Mouse (Mus musculus) hindbrain, embryonic 12.5 days (tissue): Measurements from ENCODE around the gene Ispd. TPM values are rescaled to one million over a fixed set of nuclear protein-coding genes. Genes with fewer than 3 reads are reported as not detected.

Source experiments
- ATAC-seq: fragments of 200-750 bp; cut with Nextera tagmentation; 2 replicates; pipeline ENCODE4 v1.8.0; 2017; ENCODE audit warnings: moderate TSS enrichment; ENCODE audit not compliant: low FRiP score
- H3K27ac ChIP-seq: fragments of 300-500 bp; sonication (generic); 2 replicates; pipeline ENCODE4 v1.5.1; 2016; ENCODE audit warnings: mild to moderate bottlenecking
- H3K27me3 ChIP-seq: fragments of 300-500 bp; sonication (generic); 2 replicates; pipeline ENCODE4 v1.6.1; 2016; ENCODE audit warnings: mild to moderate bottlenecking
- H3K36me3 ChIP-seq: fragments of 300-500 bp; sonication (generic); 2 replicates; pipeline ENCODE4 v1.6.1; 2016; ENCODE audit warnings: mild to moderate bottlenecking
- H3K4me1 ChIP-seq: fragments of 300-500 bp; sonication (generic); 2 replicates; pipeline ENCODE4 v1.6.1; 2016
- H3K4me2 ChIP-seq: fragments of 300-500 bp; sonication (generic); replicated peaks from 2 replicates; pipeline ENCODE4 v1.6.1; 2016; ENCODE audit warnings: mild to moderate bottlenecking
- H3K4me3 ChIP-seq: fragments of 300-500 bp; sonication (generic); 2 replicates; pipeline ENCODE4 v1.5.1; 2016; ENCODE audit warnings: mild to moderate bottlenecking
- H3K9ac ChIP-seq: fragments of 300-500 bp; sonication (generic); 2 replicates; pipeline ENCODE4 v1.6.1; 2016; ENCODE audit warnings: mild to moderate bottlenecking, moderate library complexity
- H3K9me3 ChIP-seq: fragments of 300-500 bp; sonication (generic); replicated peaks from 2 replicates; pipeline ENCODE4 v1.6.1; 2016; ENCODE audit warnings: mild to moderate bottlenecking
- WGBS: fragments of 180-500 bp; shearing (Covaris S2); methylation state at CpG from one replicate; pipeline ENCODE4 v1.1.7; 2016; 5-methylcytosine and 5-hydroxymethylcytosine counted together
- polyA plus RNA-seq: library from polyadenylated mRNA; unstranded; fragments of >200 nt; fragmentation: Nextera tagmentation; extraction: Ambion mirVana; gene quantifications from 2 replicates; pipeline ENCODE4 v1.2.1, GENCODE M21; 2016

Gene Ispd
- polyA plus RNA-seq, 1 experiment from 2014 or later: 12.4 TPM

DNA sequence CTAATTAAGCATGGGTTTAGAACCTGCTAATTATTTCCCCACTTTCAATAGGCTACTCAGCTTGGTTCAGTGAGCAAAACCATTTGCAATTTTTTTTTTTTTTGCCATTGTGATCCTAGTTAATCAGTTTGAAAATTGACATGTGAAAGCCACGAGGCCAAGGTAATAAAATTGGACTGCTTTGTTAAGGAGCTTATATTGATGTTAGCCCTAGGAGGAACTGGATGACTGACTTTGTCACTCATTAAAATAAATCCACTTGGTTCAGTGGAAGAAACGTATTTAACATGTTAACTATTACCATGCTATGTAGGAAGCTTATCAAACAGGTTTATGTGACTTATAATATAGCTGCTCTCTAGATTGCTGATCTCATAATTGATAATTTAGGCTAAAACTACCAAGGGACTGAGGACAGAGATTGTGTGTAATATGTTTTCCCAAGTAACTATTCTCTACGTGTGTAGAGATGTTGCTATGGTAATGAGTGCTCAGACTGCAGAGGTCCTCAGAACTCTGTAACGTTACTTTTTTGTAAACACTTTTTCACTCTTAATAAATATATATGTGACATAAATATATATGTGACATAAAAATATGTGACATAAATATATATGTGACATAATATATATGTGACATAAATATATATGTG, 150.3 kb downstream of the Ispd start:
- no peak overlapping the region for H3K4me3 ChIP-seq
- H3K4me2 ChIP-seq: no peak overlapping the region
- no peak overlapping the region for H3K9ac ChIP-seq
- H3K27ac ChIP-seq: no peak overlapping the region
- WGBS: 62% methylated on average over 4 of the region's 4 CpGs
- no peaks in the 10 kb centered on the region for H3K4me1 ChIP-seq
- H3K36me3 ChIP-seq: no peaks in the 10 kb centered on the region
- no peaks in the 10 kb centered on the region for H3K9me3 ChIP-seq
- no peak for ATAC-seq
- no peaks in the 10 kb centered on the region for H3K27me3 ChIP-seq

DNA sequence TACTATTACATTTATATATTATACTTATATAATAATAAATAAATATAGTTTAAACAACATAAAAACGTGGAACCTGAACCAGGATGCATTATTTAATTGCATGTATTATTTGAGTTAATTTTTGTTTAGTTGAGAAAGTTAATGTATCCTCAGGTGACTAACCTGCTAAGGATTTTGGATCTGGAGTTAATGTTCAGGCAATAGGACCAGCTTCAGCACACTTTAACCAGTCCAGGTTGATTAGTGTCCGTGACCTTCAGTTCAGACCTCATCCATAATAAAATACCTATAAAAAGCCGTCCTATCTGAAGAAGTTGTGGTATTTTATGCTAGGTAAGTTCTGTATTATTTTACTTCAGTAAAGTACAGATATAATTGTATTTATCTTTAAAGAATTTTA, 151.3 kb downstream of the Ispd start:
- ATAC-seq: no peak
- H3K4me1 ChIP-seq: no peaks in the 10 kb centered on the region
- H3K4me3 ChIP-seq: no peak overlapping the region
- no peaks in the 10 kb centered on the region for H3K9me3 ChIP-seq
- no peak overlapping the region for H3K4me2 ChIP-seq
- 90% methylated on average over 3 of the region's 3 CpGs for WGBS
- H3K9ac ChIP-seq: no peak overlapping the region
- no peak overlapping the region for H3K27ac ChIP-seq
- H3K36me3 ChIP-seq: no peaks in the 10 kb centered on the region
- H3K27me3 ChIP-seq: no peaks in the 10 kb centered on the region

DNA sequence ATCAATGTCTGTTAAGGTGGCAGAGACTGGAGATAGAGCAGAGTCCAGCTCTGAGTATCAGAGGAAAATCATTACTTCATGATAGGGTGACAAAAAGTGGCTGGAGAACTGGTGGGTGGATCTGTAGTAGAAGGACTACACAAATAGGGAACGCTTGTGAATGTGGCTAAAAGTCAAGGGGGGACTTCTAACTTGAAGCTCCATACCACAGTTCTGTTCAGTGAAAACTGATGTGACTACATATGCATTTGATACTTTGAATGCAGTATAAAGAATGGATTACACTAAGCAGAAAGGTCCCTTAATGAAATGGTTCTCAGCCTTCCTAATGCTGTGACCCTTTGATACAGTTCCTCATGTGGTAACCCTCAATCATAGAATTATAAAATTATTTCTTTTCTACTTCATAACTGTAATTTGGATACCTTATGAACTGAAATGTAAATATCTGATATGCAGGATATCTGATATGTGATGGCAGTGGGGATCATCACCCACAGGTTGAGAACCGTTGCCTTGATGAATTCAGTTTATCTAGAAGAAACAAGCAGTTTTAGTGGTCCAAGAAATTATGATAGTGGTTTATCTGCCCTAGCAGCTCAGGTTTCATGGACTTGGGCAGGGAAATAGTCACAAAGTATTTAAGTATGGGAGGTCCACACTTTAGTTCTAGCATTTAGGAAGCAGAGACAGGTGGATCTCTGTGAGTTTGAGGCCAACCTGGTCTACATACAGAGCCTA, 152.1 kb downstream of the Ispd start:
- H3K4me2 ChIP-seq: no peak overlapping the region
- 88% methylated on average over 2 of the region's 2 CpGs for WGBS
- ATAC-seq: no peak

DNA sequence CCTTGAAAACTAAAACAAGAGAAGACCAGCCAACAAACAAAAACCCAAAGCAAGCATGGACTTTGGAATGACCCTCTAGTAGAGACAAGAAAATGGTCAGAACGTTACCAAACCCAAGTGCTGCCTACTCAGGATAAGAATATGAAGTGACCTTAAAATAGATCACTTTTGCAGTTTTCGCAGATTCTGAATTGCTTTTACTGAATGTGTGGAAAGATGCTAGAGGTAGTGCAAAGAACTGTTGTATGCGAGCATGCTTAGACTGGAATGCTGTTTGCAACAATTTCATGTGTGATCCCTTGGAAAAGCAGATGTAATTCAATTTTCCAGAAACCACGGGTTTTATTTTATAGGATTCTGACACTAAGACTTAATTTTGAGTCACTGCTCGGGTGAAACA, 153.3 kb downstream of the Ispd start:
- no peak for ATAC-seq
- no peaks in the 10 kb centered on the region for H3K4me1 ChIP-seq
- H3K27me3 ChIP-seq: no peaks in the 10 kb centered on the region
- H3K4me3 ChIP-seq: no peak overlapping the region
- H3K9me3 ChIP-seq: no peaks in the 10 kb centered on the region
- H3K4me2 ChIP-seq: no peak overlapping the region
- 92% methylated on average over 5 of the region's 5 CpGs for WGBS
- H3K36me3 ChIP-seq: no peaks in the 10 kb centered on the region
- no peak overlapping the region for H3K27ac ChIP-seq
- no peak overlapping the region for H3K9ac ChIP-seq

More for the DNA sequence above, 152.1 kb downstream of the Ispd start:
- Histone ChIP-seq H3K4me1 (no peaks in the 10 kb centered on the region), H3K36me3 (no peaks in the 10 kb centered on the region), H3K9ac (no peak overlapping the region), H3K27ac (no peak overlapping the region), H3K9me3 (no peaks in the 10 kb centered on the region), H3K4me3 (no peak overlapping the region), H3K27me3 (no peaks in the 10 kb centered on the region)

DNA sequence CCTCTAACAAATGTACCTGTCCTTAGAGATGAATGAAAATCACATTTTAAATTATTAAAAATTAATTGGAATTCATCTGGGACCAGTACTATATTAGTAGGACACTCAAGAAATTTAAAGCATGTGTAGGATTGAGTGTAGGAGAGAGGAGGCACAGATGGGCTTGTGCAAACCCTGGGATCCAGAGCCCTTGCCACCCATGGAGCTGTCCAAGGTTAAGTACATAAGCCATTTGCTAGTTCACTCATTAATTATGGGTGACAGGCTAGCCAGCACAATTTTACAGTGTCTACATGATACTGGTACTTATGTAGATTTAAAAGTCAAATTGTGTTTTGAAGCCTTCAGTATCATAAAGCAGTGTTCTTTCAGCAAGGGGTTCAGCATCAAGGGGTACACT, 164.1 kb downstream of the Ispd start:
- Histone ChIP-seq H3K27ac (no peak overlapping the region), H3K27me3 (no peaks in the 10 kb centered on the region), H3K9ac (no peak overlapping the region), H3K4me3 (no peak overlapping the region), H3K9me3 (no peaks in the 10 kb centered on the region), H3K4me2 (no peak overlapping the region), H3K4me1 (no peaks in the 10 kb centered on the region), H3K36me3 (no peaks in the 10 kb centered on the region)
- no peak for ATAC-seq

DNA sequence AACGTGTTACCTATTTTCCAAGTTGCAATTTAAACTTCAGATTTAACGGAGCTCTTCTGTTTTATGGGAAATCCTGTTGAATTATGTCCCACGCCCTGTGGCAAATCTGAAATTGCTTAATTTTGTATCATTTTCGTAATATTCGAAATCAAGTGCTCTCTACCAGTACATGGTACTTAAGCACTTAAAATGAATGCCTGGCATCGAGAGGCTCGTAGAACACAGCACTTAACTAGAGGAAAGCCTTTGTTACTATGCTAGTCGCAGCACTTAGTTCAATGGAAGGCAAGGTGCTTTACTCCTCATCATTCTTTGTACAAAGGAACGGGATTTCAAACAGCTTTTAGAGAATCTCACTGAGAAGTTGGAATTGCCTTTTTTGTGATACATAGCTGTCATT, 168.2 kb downstream of the Ispd start:
- H3K9me3 ChIP-seq: no peaks in the 10 kb centered on the region
- H3K27ac ChIP-seq: no peak overlapping the region
- H3K27me3 ChIP-seq: no peaks in the 10 kb centered on the region
- no peaks in the 10 kb centered on the region for H3K36me3 ChIP-seq
- H3K4me1 ChIP-seq: no peaks in the 10 kb centered on the region
- WGBS: 91% methylated on average over 9 of the region's 9 CpGs
- ATAC-seq: no peak
- no peak overlapping the region for H3K4me2 ChIP-seq
- H3K4me3 ChIP-seq: no peak overlapping the region
- no peak overlapping the region for H3K9ac ChIP-seq

DNA sequence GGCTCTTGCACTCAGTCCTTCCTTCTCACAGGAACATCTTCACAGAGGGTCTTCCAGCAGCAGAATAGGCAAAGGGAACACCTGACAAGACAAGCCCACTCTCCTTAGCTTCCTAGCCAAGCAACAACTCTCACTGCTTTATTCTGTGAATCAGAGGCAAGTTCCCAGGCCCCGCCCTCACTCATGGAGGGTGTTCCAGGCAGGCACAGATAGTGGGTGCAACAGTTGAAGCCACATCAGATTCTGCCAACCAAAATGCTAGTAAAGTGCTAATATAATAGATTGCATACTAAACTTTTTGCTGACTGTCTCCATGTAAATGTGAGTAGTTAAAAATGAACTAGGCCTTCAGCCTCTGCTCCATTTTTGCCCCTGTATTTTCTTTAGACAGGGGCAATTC, 173.4 kb downstream of the Ispd start:
- ATAC-seq: no peak
- Histone ChIP-seq H3K9ac (no peak overlapping the region), H3K9me3 (no peaks in the 10 kb centered on the region), H3K4me2 (no peak overlapping the region), H3K27ac (no peak overlapping the region), H3K4me1 (no peaks in the 10 kb centered on the region), H3K4me3 (no peak overlapping the region), H3K27me3 (no peaks in the 10 kb centered on the region), H3K36me3 (no peaks in the 10 kb centered on the region)
- WGBS: 90% methylated on average over 1 of the region's 1 CpGs

DNA sequence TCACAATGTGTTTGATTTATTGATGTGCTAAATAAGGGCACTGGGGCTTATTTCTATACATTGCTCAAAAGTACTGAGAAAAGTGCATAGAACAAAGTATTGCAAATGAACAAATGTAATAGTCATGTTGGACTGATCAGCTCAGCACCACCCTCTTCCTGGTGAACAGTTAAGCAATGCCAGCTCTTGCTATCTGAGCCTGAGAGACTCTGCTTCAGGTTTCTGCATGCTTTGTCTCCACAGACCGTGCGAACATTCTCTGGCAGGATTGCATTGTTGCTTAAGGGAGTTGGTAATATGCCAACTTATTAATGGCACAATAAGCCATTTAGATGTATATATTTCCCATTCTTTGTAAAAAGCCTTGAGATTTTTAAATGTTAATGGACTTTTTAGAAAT, 182.9 kb downstream of the Ispd start:
- no peaks in the 10 kb centered on the region for H3K4me1 ChIP-seq
- no peak overlapping the region for H3K9ac ChIP-seq
- no peaks in the 10 kb centered on the region for H3K9me3 ChIP-seq
- WGBS: 72% methylated on average over 2 of the region's 2 CpGs
- no peak overlapping the region for H3K27ac ChIP-seq
- no peak overlapping the region for H3K4me3 ChIP-seq
- no peaks in the 10 kb centered on the region for H3K36me3 ChIP-seq
- H3K27me3 ChIP-seq: no peaks in the 10 kb centered on the region
- H3K4me2 ChIP-seq: no peak overlapping the region
- ATAC-seq: no peak

DNA sequence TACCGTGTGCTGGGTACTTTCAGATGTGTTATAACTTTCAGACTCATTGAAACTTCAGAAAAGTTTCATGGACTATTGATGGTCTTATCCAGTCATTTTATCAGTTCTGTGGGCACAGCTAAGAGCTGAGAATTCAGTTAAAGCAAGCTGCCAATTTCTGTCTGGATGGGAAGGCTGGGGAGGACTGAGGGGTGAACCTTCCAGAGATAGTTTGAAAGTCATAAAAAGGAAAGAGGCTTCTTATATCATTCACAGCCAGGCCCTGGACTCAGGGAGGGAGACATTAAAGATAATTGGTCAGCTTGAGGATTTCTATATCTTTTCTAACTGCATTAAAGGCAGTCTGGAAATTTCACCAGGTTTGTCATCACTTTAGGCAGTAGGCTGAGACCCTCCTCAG, 185.7 kb downstream of the Ispd start:
- no peaks in the 10 kb centered on the region for H3K4me1 ChIP-seq
- no peaks in the 10 kb centered on the region for H3K9me3 ChIP-seq
- no peaks in the 10 kb centered on the region for H3K36me3 ChIP-seq
- no peak for ATAC-seq
- H3K27me3 ChIP-seq: no peaks in the 10 kb centered on the region
- no peak overlapping the region for H3K4me3 ChIP-seq
- no peak overlapping the region for H3K27ac ChIP-seq
- no peak overlapping the region for H3K4me2 ChIP-seq
- no peak overlapping the region for H3K9ac ChIP-seq
- 93% methylated on average over 1 of the region's 1 CpGs for WGBS

DNA sequence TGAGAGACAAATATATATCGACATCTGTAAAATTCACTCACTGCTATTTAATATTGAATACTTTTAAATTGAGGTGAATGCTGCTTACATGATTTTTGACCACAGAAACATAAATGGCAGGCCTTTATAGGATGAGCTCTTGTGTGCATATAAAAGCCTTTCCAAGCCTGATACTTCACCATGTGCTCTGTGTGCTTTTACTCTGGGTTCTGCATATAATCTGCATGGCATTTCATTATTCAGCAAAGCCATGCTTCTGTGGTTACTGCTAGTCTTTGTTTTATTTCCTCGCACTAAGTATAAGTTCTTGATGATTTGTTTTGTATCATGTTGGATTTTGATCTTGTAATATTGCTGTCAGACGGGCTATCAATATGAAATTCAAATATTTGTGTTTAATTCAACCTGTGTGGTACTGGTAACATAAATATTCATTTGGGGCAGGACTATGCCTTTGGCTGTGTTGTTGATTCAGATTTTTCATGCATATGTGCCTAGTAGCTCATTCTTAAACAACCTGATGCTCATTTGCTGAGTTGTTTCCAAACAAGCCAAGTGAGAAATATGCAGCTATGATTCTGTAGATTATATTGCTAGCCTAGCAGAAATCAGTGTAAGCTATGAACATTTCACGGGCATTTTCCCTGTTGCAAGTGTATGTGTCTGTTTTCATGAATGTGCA, 189.3 kb downstream of the Ispd start:
- Histone ChIP-seq H3K9ac (no peak overlapping the region), H3K4me3 (no peak overlapping the region), H3K9me3 (no peaks in the 10 kb centered on the region), H3K36me3 (no peaks in the 10 kb centered on the region), H3K27ac (no peak overlapping the region), H3K27me3 (no peaks in the 10 kb centered on the region), H3K4me2 (no peak overlapping the region), H3K4me1 (no peaks in the 10 kb centered on the region)
- WGBS: 88% methylated on average over 4 of the region's 4 CpGs
- ATAC-seq: no peak

DNA sequence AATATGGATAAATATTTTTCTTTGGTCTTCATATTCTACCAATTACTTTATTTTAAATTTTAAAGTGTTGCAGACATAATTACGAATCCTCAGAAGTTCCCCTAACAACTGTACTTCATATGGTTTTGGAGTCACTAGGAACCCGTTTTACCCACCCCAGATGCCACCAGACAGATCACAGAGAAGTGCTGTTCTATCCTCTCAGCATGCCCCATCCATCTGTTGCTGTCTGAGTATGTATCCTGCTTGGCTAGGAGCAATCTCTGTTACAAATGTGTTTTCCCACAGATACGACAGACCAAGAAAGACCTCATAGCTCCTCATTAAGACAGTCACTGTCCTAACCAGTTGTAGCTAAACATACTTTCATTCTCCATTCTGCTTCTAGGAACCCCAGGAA, 203.6 kb downstream of the Ispd start:
- H3K4me1 ChIP-seq: no peaks in the 10 kb centered on the region
- no peak overlapping the region for H3K4me2 ChIP-seq
- H3K36me3 ChIP-seq: no peaks in the 10 kb centered on the region
- WGBS: 72% methylated on average over 3 of the region's 3 CpGs
- H3K9me3 ChIP-seq: no peaks in the 10 kb centered on the region
- H3K4me3 ChIP-seq: no peak overlapping the region
- no peak for ATAC-seq
- no peak overlapping the region for H3K9ac ChIP-seq
- H3K27me3 ChIP-seq: no peaks in the 10 kb centered on the region
- no peak overlapping the region for H3K27ac ChIP-seq

DNA sequence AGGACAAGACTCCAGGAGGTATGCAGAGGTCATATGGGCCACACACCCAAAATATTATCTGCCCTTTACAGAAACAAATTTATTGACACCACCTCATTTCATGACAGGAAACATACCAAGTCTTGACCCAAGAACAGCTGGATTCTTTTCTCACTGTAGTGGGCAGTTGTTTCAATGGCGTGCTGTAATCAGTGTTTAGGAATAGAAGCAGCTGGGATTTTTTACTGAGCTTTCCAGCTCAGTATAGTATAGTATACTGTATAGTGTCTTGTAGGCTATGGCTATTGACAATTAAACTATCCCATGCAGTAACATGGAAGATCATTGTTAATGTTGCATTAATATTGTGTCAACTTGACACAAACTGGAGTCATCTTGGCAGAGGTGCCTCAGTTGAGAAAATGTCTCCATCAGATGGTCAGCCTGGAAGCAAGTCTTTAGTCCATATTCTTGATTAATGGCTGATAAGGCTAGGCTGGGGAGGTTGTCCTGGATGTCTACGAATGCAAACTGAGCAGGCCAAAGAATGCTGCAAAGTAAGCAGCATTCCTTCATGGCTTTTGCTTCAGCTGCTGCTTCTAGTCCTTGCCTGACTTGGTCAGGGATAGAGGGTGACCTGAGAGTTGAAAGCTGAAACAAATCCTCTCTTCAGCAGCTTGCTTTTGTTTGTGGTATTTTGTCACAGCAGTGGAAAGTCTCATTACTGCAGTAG, 216.4 kb downstream of the Ispd start:
- no peaks in the 10 kb centered on the region for H3K9me3 ChIP-seq

More for the DNA sequence above, 216.4 kb downstream of the Ispd start:
- Histone ChIP-seq H3K4me3 (no peak overlapping the region), H3K4me2 (no peak overlapping the region), H3K4me1 (no peaks in the 10 kb centered on the region), H3K9ac (no peak overlapping the region), H3K27ac (no peak overlapping the region), H3K27me3 (no peaks in the 10 kb centered on the region), H3K36me3 (no peaks in the 10 kb centered on the region)
- no peak for ATAC-seq
- WGBS: 70% methylated on average over 2 of the region's 2 CpGs
